Mouse (Mus musculus) hindbrain, postnatal 0 days (tissue): ENCODE measurements at regions not wholly inside any gene's neighbourhood (a gene's known extent, or its start where the extent isn't known, plus 50 kb on each side); places are given as distances from the start of the nearest gene placed in this dataset.

Experiments used
- ATAC-seq: fragments of 200-750 bp; cut with Nextera tagmentation; 2 replicates; pipeline ENCODE4 v1.8.0; 2017; ENCODE audit warnings: mild to moderate bottlenecking, moderate TSS enrichment, moderate library complexity
- DNase-seq: peaks from one replicate; pipeline ENCODE4 v3.0.0-alpha.2; 2015; ENCODE audit warnings: low spot score
- H3K27ac ChIP-seq: fragments of 300-500 bp; sonication (generic); 2 replicates; pipeline ENCODE4 v1.5.1; 2014; ENCODE audit warnings: mild to moderate bottlenecking
- H3K27me3 ChIP-seq: fragments of 300-500 bp; sonication (generic); 2 replicates; pipeline ENCODE4 v1.6.1; 2014; ENCODE audit warnings: low read length, mixed read lengths; ENCODE audit not compliant: insufficient read depth
- H3K36me3 ChIP-seq: fragments of 300-500 bp; sonication (generic); 2 replicates; pipeline ENCODE4 v1.6.1; 2014; ENCODE audit warnings: low read length, mixed read lengths; ENCODE audit not compliant: insufficient read depth
- H3K4me1 ChIP-seq: fragments of 300-500 bp; sonication (generic); 2 replicates; pipeline ENCODE4 v1.6.1; 2014; ENCODE audit warnings: antibody characterized with exemption, low read length, mixed read lengths; ENCODE audit not compliant: insufficient read depth
- H3K4me2 ChIP-seq: fragments of 300-500 bp; sonication (generic); 2 replicates; pipeline ENCODE4 v1.6.1; 2014; ENCODE audit warnings: low read depth, mild to moderate bottlenecking, low read length, moderate library complexity, mixed read lengths
- H3K4me3 ChIP-seq: fragments of 300-500 bp; sonication (generic); 2 replicates; pipeline ENCODE4 v1.5.1; 2014; ENCODE audit warnings: low read length
- H3K9ac ChIP-seq: fragments of 300-500 bp; sonication (generic); replicated peaks from 2 replicates; pipeline ENCODE4 v1.6.1; 2014; ENCODE audit warnings: mild to moderate bottlenecking, low read length, moderate library complexity, mixed read lengths
- H3K9me3 ChIP-seq: fragments of 300-500 bp; sonication (generic); 2 replicates; pipeline ENCODE4 v1.6.1; 2016; ENCODE audit warnings: low read length, mixed read lengths
- CTCF ChIP-seq: IDR thresholded peaks from 2 replicates; pipeline ENCODE4 v1.5.1; 2016; ENCODE audit warnings: antibody characterized with exemption, control low read depth, low read depth
- WGBS: fragments of 180-500 bp; shearing (Covaris S2); extraction: QIAGEN DNeasy Blood & Tissue Kit; methylation state at CpG from one replicate; pipeline ENCODE4 v1.1.7; 2014; 5-methylcytosine and 5-hydroxymethylcytosine counted together

DNA sequence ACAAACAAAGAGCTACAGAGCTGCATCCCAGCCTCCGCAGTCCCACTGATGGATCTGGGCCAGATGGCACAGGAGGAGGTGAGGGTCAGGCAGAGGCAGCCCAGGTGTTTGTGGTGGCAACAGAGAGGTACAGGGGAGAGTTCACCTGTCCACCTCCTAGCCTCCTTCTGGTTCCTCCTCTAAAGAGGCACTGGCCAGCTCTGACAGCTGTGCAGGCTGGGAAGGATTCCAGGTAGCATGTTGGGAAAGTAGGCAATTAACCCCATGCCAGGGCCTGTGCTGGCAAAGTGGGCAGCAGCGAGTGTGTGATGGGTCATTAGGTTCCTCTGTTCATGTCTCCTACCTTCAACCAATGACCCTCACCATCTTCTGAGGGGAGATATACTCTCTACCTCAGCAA lies 212.1 kb downstream of the Cbln1 start:
- no peak for TF ChIP-seq CTCF
- no peak overlapping the region for H3K9ac ChIP-seq
- peak; percentile 39 for DNase-seq
- H3K27me3 ChIP-seq: no peaks in the 10 kb centered on the region
- ATAC-seq: no peak
- no peak overlapping the region for H3K4me3 ChIP-seq
- H3K9me3 ChIP-seq: no peaks in the 10 kb centered on the region
- H3K36me3 ChIP-seq: no peaks in the 10 kb centered on the region
- H3K27ac ChIP-seq: no peak overlapping the region
- H3K4me2 ChIP-seq: no peak overlapping the region
- 72% methylated on average over 2 of the region's 2 CpGs for WGBS
- H3K4me1 ChIP-seq: no peaks in the 10 kb centered on the region

DNA sequence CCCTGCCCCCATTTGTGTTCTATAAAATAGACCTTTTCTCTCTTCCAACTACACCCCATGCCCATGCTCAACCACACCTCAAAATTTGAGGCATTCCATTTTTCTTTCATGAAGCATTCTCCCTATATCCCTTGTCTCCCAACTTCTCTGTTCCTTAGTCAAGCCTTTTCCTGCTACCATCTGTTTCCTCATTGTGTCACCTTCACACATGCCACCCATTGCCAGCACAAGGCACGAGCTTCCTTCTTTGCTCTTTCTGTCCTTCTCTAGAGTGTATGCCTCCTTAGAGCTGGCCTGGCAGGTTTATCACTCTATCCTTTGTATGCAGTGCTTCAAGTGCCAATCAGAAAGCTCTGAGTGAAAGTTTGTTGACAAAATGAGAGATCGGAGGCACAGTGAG lies 229.7 kb downstream of the Cbln1 start:
- no peaks in the 10 kb centered on the region for H3K9me3 ChIP-seq
- H3K27ac ChIP-seq: no peak overlapping the region
- 80% methylated on average over 2 of the region's 2 CpGs for WGBS
- DNase-seq (no peak), ATAC-seq (no peak)
- no peaks in the 10 kb centered on the region for H3K4me1 ChIP-seq
- no peak overlapping the region for H3K4me3 ChIP-seq
- H3K4me2 ChIP-seq: no peak overlapping the region
- no peaks in the 10 kb centered on the region for H3K27me3 ChIP-seq
- H3K9ac ChIP-seq: no peak overlapping the region
- H3K36me3 ChIP-seq: no peaks in the 10 kb centered on the region
- TF ChIP-seq CTCF: no peak

DNA sequence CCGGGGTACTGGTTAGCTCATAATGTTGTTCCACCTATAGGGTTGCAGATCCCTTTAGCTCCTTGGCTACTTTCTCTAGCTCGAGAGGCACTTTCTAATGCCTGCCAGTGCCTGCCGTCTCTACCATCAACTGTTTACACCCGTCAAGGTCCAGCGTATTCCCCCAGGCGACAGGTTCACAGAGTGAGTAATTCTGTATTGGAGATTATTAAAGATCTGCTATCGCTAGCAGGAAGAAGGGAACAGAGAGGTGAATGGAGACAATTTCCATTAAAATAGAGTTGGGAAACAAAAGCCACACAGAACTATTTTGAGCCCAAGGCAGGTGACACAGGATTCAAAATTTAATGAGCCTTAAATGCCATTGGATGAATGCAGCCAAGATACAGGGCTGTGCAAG lies 235.2 kb downstream of the Cbln1 start:
- no peak for TF ChIP-seq CTCF
- Histone ChIP-seq H3K4me2 (no peak overlapping the region), H3K4me3 (no peak overlapping the region), H3K9me3 (no peaks in the 10 kb centered on the region), H3K27ac (no peak overlapping the region), H3K27me3 (no peaks in the 10 kb centered on the region), H3K36me3 (no peaks in the 10 kb centered on the region), H3K4me1 (peaks cover 15% of the 10 kb centered on the region), H3K9ac (no peak overlapping the region)
- DNase-seq (no peak), ATAC-seq (no peak)
- 26% methylated on average over 6 of the region's 7 CpGs for WGBS

DNA sequence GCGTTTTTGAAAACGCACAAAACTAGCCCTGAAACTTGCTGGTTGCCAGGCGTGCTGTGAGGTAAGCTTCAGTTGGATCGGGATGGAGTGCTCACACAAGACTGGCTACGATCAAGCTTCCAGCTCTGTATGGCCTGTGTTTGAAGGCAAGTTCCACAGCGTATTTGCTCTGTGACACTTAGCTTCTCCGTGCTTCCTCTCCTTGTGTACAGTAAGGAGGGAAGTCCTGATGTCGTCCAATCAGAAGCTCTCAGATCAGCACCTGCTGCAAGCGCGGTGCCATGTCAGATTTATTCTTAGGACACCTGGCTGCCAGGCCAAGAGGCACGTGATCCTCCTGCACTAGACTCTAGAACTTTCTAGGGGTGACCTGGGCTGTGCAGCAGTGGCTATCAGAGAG lies 236.0 kb downstream of the Cbln1 start:
- peak overlapping the region; percentile 76; the same call in 1 of the 2 replicates for H3K27ac ChIP-seq
- DNase-seq (no peak), ATAC-seq (no peak)
- H3K4me1 ChIP-seq: peaks cover 15% of the 10 kb centered on the region
- TF ChIP-seq CTCF: no peak
- no peak overlapping the region for H3K9ac ChIP-seq
- H3K27me3 ChIP-seq: no peaks in the 10 kb centered on the region
- no peak overlapping the region for H3K4me3 ChIP-seq
- no peaks in the 10 kb centered on the region for H3K36me3 ChIP-seq
- 75% methylated on average over 11 of the region's 11 CpGs for WGBS
- H3K4me2 ChIP-seq: no peak overlapping the region
- H3K9me3 ChIP-seq: no peaks in the 10 kb centered on the region

DNA sequence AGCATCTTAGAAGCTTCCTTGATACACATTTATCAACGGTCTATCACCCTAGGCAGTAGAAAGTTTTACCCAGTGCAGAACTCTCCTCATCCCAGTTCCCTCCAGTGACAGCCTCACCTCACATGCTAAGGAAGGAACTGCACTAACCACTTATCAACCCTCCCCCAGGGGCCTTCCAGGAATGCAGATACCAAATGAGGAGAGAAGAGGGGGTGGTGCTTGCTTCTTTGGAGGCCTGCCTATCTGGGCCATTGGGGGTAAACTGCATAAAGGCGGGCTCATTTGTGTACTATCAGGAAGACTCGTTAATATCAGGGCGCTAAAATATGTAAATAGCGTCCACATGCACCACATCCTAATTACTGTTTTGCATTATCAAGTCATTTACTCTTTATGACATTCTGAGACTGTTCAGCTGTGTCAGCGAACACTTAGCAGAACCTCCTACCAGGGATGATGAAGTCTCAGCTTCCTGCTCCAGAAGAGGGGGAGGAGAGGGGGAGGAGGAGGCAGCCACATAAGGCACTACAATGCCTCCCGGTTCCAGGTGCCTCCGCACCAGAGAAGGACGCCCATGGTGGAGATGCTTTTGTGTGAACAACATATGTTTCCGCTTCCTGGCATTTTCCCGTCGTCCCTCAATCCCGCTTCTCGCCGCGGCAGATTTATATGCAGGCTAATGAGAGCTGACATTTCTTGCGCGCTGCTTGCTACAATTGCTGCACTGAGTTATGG lies 236.9 kb downstream of the Cbln1 start:
- Histone ChIP-seq H3K9ac (0 out of 2 replicates have a peak overlapping the region, but pooled peaks have one; percentile 13), H3K36me3 (no peaks in the 10 kb centered on the region)
- WGBS: 27% methylated on average over 18 of the region's 18 CpGs

DNA sequence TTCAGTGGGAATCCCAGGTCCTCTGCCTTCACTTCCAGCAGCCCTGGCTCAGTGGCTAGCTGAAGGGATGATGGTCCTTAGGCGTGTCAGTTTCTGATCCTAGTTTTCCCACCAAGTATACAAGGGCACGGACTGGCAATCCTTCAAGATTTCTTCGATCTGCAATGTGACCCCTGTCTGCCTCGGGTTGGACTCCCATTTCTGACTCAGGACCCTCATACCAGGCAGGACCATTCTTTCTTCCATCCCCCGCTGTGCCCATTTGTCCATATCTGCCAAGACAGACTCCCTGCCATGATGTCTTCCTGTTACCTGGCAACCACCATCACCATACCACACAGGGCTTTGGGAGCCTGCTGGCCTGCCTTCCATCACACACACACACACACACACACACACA lies 238.1 kb downstream of the Cbln1 start:
- no peak for TF ChIP-seq CTCF
- 23% methylated on average over 5 of the region's 5 CpGs for WGBS
- H3K4me2 ChIP-seq: 0 out of 2 replicates have a peak overlapping the region, but pooled peaks have one; percentile 10
- no peak overlapping the region for H3K4me3 ChIP-seq
- no peaks in the 10 kb centered on the region for H3K9me3 ChIP-seq
- H3K36me3 ChIP-seq: no peaks in the 10 kb centered on the region
- H3K9ac ChIP-seq: no peak overlapping the region
- peaks cover 20% of the 10 kb centered on the region for H3K4me1 ChIP-seq
- DNase-seq (peak; percentile 73), ATAC-seq (peak; percentile 64)
- H3K27me3 ChIP-seq: no peaks in the 10 kb centered on the region
- H3K27ac ChIP-seq: peak overlapping the region; percentile 76

More for the DNA sequence above, 236.9 kb downstream of the Cbln1 start:
- Histone ChIP-seq H3K4me1 (peaks cover 15% of the 10 kb centered on the region), H3K27me3 (no peaks in the 10 kb centered on the region), H3K9me3 (no peaks in the 10 kb centered on the region), H3K4me3 (peak overlapping the region; percentile 11; the same call in 1 of the 2 replicates), H3K27ac (peak overlapping the region; percentile 76), H3K4me2 (peak overlapping the region; percentile 43)
- TF ChIP-seq CTCF: no peak
- 0 out of 2 replicates have a peak, but pooled peaks have one; percentile 39 for ATAC-seq
- peak; percentile 73 for DNase-seq

DNA sequence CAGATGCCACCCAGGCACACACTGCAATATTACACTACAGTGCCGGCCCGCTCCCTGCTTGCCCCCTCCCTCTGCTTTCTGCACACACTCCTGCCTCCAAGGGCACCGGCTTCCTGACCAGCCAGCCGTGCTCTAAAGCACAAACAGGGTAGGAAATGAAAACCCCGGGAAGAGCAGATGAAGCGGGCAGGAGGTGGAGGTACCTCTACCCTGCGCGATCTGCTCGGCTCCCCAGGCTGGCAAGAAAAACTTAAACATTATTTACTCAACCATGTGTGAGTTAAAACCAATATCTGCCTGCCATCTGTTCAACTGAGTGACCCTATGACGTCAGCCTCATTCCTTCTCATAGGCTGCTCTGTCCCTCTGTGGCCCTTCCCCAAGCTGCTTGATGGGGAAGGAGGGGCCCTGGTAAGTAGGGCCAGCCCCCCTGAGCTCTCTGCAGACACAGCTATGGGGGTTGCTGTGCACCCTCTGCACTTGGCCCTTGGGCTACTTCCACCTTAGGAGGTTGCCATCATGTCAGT lies 238.5 kb downstream of the Cbln1 start:
- WGBS: 12% methylated on average over 10 of the region's 10 CpGs
- Histone ChIP-seq H3K9me3 (no peaks in the 10 kb centered on the region), H3K4me2 (0 out of 2 replicates have a peak overlapping the region, but pooled peaks have one; percentile 10), H3K4me1 (peaks cover 20% of the 10 kb centered on the region), H3K27me3 (no peaks in the 10 kb centered on the region), H3K36me3 (no peaks in the 10 kb centered on the region), H3K9ac (no peak overlapping the region), H3K27ac (peak overlapping the region; percentile 76), H3K4me3 (no peak overlapping the region)
- TF ChIP-seq CTCF: no peak; the same call in 1 of the 2 replicates
- peak; percentile 86 for DNase-seq
- peak; percentile 87 for ATAC-seq
